Mouse (Mus musculus): ENCODE measurements around the gene Tas2r136. TPM values are rescaled to one million over a fixed set of nuclear protein-coding genes. Genes with fewer than 3 reads are reported as not detected.

Tas2r136 gene
- total RNA-seq (2021), result not detected

DNA sequence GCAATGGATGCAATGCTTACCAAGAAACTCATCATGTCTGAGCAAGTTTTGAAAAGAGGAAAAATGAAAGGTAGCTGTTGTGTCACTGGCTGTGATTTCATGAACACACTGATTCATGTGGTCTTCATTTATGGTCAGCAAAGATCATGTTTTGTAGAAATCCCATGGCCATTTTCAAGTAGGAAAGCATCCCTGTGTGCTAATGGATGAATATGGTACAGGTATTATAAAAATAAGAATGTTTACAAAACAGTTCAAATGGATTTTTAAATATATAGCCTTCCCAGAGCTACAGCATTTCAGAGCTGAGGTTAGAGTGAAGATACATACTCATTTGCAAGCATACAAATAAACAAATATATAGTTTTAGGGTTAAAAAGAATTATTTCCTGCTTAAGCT, at the start of gene Tas2r136:
TSS of gene Tas2r136 (minus strand) at position 101 of the 400 bp plus-strand sequence.
- DNase-seq (ENCODE audit: low spot score in 2 of 2), result no peak
- intact Hi-C loops (cut with DNase I), result no loop called here

- no peak for DNase-seq (ENCODE audit: low spot score in 2 of 2)
These were observed 24.6 kb upstream of the Tas2r136 start, which contains the start of gene Tas2r117 for GRCm38 (mm10) chr6:132802518-132802917. TSS of gene Tas2r117 (plus strand) at chr6:132802818.

GRCm38 (mm10) chr6:132795393-132795792, 17.4 kb upstream of the Tas2r136 start:
- intact Hi-C loops (cut with DNase I), result no loop called here
- no peak for DNase-seq (ENCODE audit: low spot score in 2 of 2)

More at GRCm38 (mm10) chr6:132802518-132802917, 24.6 kb upstream of the Tas2r136 start, which contains the start of gene Tas2r117:
- intact Hi-C loops (cut with DNase I), result no loop called here

- no peak for DNase-seq (ENCODE audit: low spot score in 2 of 2)
- intact Hi-C loops (cut with DNase I), result no loop called here
These were observed 16.1 kb downstream of the Tas2r136 start, which contains the start of gene Tas2r102 for GRCm38 (mm10) chr6:132761831-132762230. TSS of gene Tas2r102 (plus strand) at chr6:132762131.

GRCm38 (mm10) chr6:132754430-132754829, 23.5 kb downstream of the Tas2r136 start, which contains the start of gene Tas2r124:
TSS of gene Tas2r124 (plus strand) at chr6:132754730.
- intact Hi-C loops (cut with DNase I), result no loop called here
- no peak for DNase-seq (ENCODE audit: low spot score in 2 of 2)

- DNase-seq (ENCODE audit: low spot score in 2 of 2), result peak in 1 of 2 experiments; percentile 5
- intact Hi-C loops (cut with DNase I), result no loop called here
These were observed 27.8 kb downstream of the Tas2r136 start for GRCm38 (mm10) chr6:132750206-132750605.

DNA sequence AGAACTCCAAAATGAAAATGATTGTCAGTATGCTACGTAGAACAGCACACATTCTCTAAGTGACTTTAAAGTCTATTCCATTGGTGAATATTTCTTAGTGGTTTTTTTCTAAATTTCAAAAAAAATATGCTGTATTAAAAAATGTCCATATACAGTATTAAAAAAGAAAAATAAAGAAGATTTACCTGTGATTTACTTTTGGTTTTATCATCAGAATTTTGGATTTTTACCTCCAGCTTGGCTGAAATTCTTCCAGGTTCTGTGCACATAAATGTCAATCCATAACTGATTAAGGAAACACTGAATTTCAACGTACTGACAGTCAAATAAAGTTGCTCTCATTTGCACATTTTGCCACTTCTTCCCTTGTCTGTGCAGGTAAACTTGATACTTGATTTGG, 40.0 kb downstream of the Tas2r136 start, which contains the start of gene Tas2r115:
TSS of gene Tas2r115 (minus strand) at position 101 of the 400 bp plus-strand sequence.
- no peak for DNase-seq (ENCODE audit: low spot score in 2 of 2)
- intact Hi-C loops (cut with DNase I), result no loop called here

Other genes with a start within 250 kb of the Tas2r136 start
- gene Prh1, start 208.4 kb downstream of the Tas2r136 start, total RNA-seq (2021), result not detected
- gene Prp2, start 182.2 kb downstream of the Tas2r136 start, total RNA-seq (2021), result not detected
- gene A630073D07Rik, start 126.6 kb downstream of the Tas2r136 start, total RNA-seq (2021), result not detected
- gene Tas2r120, start 121.2 kb downstream of the Tas2r136 start, total RNA-seq (2021), result not detected
- gene Tas2r121, start 77.2 kb downstream of the Tas2r136 start, total RNA-seq (2021), result not detected
- gene Tas2r122, start 66.2 kb downstream of the Tas2r136 start, total RNA-seq (2021), result not detected
- gene Tas2r115, start 40.1 kb downstream of the Tas2r136 start, total RNA-seq (2021), result not detected
- not detected for gene Tas2r124, start 23.4 kb downstream of the Tas2r136 start, total RNA-seq (2021)
- not detected for gene Tas2r102, start 16.0 kb downstream of the Tas2r136 start, total RNA-seq (2021)
- gene Tas2r117, start 24.7 kb upstream of the Tas2r136 start, total RNA-seq (2021), result not detected
- gene Tas2r123, start 69.0 kb upstream of the Tas2r136 start, total RNA-seq (2021), result not detected
- gene Tas2r116, start 77.3 kb upstream of the Tas2r136 start, total RNA-seq (2021), result not detected
- gene Tas2r110, start 89.8 kb upstream of the Tas2r136 start, total RNA-seq (2021), result not detected
- not detected for gene Tas2r113, start 114.8 kb upstream of the Tas2r136 start, total RNA-seq (2021)
- gene Tas2r125, start 131.5 kb upstream of the Tas2r136 start, total RNA-seq (2021), result not detected
- gene Tas2r129, start 172.9 kb upstream of the Tas2r136 start, total RNA-seq (2021), result not detected
- gene Tas2r131, start 179.8 kb upstream of the Tas2r136 start, total RNA-seq (2021), result not detected
- gene Tas2r109, start 202.8 kb upstream of the Tas2r136 start, total RNA-seq (2021), result not detected

Data from left cerebral cortex, postnatal 25 days (tissue).